Mouse (Mus musculus) intestine, embryonic 14.5 days (tissue): Measurements from ENCODE around the gene Ankrd61. TPM values are rescaled to one million over a fixed set of nuclear protein-coding genes. Genes with fewer than 3 reads are reported as not detected.

Source experiments
- ATAC-seq: fragments of 200-750 bp; cut with Nextera tagmentation; replicated peaks from 2 replicates; pipeline ENCODE4 v1.8.0; 2017; ENCODE audit warnings: low read depth, moderate number of reproducible peaks, moderate TSS enrichment, moderate library complexity; ENCODE audit not compliant: low FRiP score, low TSS enrichment
- DNase-seq: peaks from one replicate; pipeline ENCODE4 v3.0.0-alpha.2; 2018; ENCODE audit warnings: low spot score
- H3K27ac ChIP-seq: fragments of 300-500 bp; sonication (generic); 2 replicates; pipeline ENCODE4 v1.5.1; 2014; ENCODE audit warnings: low read depth, mild to moderate bottlenecking, control low read depth
- H3K27me3 ChIP-seq: fragments of 300-500 bp; sonication (generic); replicated peaks from 2 replicates; pipeline ENCODE4 v1.6.1; 2014; ENCODE audit warnings: low read length, control low read depth; ENCODE audit not compliant: control insufficient read depth, insufficient read depth
- H3K36me3 ChIP-seq: fragments of 300-500 bp; sonication (generic); 2 replicates; pipeline ENCODE4 v1.6.1; 2014; ENCODE audit warnings: low read length, control low read depth; ENCODE audit not compliant: control insufficient read depth, insufficient read depth
- H3K4me1 ChIP-seq: fragments of 300-500 bp; sonication (generic); replicated peaks from 2 replicates; pipeline ENCODE4 v1.6.1; 2014; ENCODE audit warnings: low read length, control low read depth, mixed read lengths; ENCODE audit not compliant: control insufficient read depth, insufficient read depth
- H3K4me2 ChIP-seq: fragments of 300-500 bp; sonication (generic); 2 replicates; pipeline ENCODE4 v1.6.1; 2014; ENCODE audit warnings: low read length
- H3K4me3 ChIP-seq: fragments of 300-500 bp; sonication (generic); 2 replicates; pipeline ENCODE4 v1.5.1; 2014; ENCODE audit warnings: low read depth, low read length, control low read depth, mixed read lengths
- H3K9ac ChIP-seq: fragments of 300-500 bp; sonication (generic); 2 replicates; pipeline ENCODE4 v1.6.1; 2014; ENCODE audit warnings: mild to moderate bottlenecking, low read length
- H3K9me3 ChIP-seq: fragments of 300-500 bp; sonication (generic); 2 replicates; pipeline ENCODE4 v1.6.1; 2016; ENCODE audit warnings: low read length, control low read depth; ENCODE audit not compliant: control insufficient read depth
- WGBS: fragments of 180-500 bp; shearing (Covaris S2); extraction: QIAGEN DNeasy Blood & Tissue Kit; methylation state at CpG from one replicate; pipeline ENCODE4 v1.1.7; 2014; 5-methylcytosine and 5-hydroxymethylcytosine counted together
- polyA plus RNA-seq: library from polyadenylated mRNA; unstranded; fragments of >200 nt; fragmentation: Nextera tagmentation; extraction: Ambion mirVana; gene quantifications from 2 replicates; pipeline ENCODE4 v1.2.1, GENCODE M21; 2014

Gene Ankrd61
- polyA plus RNA-seq, 1 experiment from 2014 or later: 0.20 TPM

DNA sequence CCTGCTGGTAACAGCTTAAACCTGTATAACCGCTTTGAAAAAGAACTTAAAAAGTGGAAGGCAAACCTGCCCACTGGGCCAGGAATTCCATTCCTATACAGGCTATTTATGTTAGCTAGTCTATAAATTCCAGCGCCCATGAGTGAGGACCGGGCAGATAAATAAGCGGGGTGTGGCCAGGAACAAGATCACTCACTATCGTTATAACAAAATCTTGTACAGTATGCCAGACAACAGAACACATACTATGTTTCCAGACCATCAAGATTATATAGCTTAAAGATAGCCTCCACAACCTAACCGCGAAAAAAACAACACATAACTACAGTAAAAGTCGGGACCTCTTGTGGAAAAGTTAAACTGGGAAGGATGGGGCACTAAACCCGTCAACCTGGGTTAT lies 11.4 kb upstream of the Ankrd61 start:
- Histone ChIP-seq H3K27ac (peak overlapping the region; percentile 88), H3K27me3 (no peaks in the 10 kb centered on the region), H3K9ac (peak overlapping the region; percentile 56), H3K4me2 (peak overlapping the region; percentile 84), H3K36me3 (peaks cover 36% of the 10 kb centered on the region), H3K4me1 (peaks cover 11% of the 10 kb centered on the region), H3K4me3 (peak overlapping the region; percentile 68), H3K9me3 (no peaks in the 10 kb centered on the region)
- DNase-seq (no peak), ATAC-seq (peak; percentile 0; the same call in 1 of the 2 replicates)
- 2% methylated on average over 9 of the region's 9 CpGs for WGBS

DNA sequence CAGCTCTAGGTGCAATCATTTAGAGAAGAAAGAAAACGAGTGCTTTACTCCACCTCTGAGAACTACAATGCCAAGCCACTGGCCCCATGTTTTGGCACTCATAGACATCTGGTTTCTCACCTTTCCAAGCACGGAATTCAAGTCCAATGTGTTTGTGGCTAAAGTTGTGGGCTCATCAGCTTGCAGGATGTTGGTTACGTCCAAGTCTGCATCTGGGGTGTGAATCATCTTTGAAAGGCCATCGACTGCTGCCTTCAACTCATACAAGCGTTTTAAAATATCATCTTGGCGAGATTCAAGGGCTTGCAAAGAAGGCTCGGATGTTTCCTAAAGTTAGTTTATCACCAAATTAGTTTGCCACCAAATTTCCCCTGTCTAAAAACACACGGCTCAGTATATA lies 8.9 kb upstream of the Ankrd61 start:
- DNase-seq (no peak), ATAC-seq (no peak)
- H3K36me3 ChIP-seq: peaks cover 56% of the 10 kb centered on the region
- no peak overlapping the region for H3K4me3 ChIP-seq
- no peak overlapping the region for H3K4me2 ChIP-seq
- no peaks in the 10 kb centered on the region for H3K27me3 ChIP-seq
- no peaks in the 10 kb centered on the region for H3K9me3 ChIP-seq
- peaks cover 11% of the 10 kb centered on the region for H3K4me1 ChIP-seq
- H3K9ac ChIP-seq: no peak overlapping the region
- WGBS: 86% methylated on average over 8 of the region's 8 CpGs
- H3K27ac ChIP-seq: no peak overlapping the region

GRCm38 (mm10) chr5:143903813-143904212 lies 6.3 kb upstream of the Ankrd61 start:
- Histone ChIP-seq H3K4me1 (peaks cover 7% of the 10 kb centered on the region; the same call in 1 of the 2 replicates), H3K4me3 (no peak overlapping the region), H3K36me3 (peaks cover 82% of the 10 kb centered on the region), H3K27ac (no peak overlapping the region), H3K9me3 (no peaks in the 10 kb centered on the region), H3K9ac (no peak overlapping the region), H3K27me3 (no peaks in the 10 kb centered on the region), H3K4me2 (no peak overlapping the region)
- ATAC-seq (no peak), DNase-seq (no peak)
- WGBS: 86% methylated on average over 4 of the region's 4 CpGs

DNA sequence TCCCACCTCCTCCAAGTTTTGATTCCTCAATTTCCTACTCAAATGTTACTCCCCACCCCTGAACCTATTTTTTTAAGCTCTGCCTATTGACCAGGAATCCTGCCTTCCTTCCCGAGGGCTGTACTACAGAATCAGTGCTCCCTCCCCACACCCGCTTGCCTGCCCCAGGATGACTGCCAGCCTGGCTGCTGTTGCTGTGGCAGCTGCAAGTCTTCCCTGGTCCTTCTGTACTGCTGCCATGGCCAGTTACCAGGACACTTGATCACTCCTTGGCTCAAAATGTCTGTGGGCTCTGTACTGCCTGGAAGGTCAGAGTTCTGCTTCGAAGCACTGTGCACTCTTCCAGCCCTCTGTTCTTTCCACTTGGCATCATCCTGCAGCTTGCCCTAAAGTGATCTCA lies 4.6 kb upstream of the Ankrd61 start:
- no peak overlapping the region for H3K27ac ChIP-seq
- 85% methylated on average over 3 of the region's 3 CpGs for WGBS
- no peak overlapping the region for H3K9ac ChIP-seq
- DNase-seq (no peak), ATAC-seq (no peak)
- no peaks in the 10 kb centered on the region for H3K27me3 ChIP-seq
- no peaks in the 10 kb centered on the region for H3K9me3 ChIP-seq
- H3K4me2 ChIP-seq: no peak overlapping the region
- no peaks in the 10 kb centered on the region for H3K4me1 ChIP-seq
- H3K4me3 ChIP-seq: no peak overlapping the region
- peaks cover 91% of the 10 kb centered on the region for H3K36me3 ChIP-seq

GRCm38 (mm10) chr5:143893396-143893795 lies 4.1 kb downstream of the Ankrd61 start:
- H3K27ac ChIP-seq: no peak overlapping the region
- DNase-seq (no peak), ATAC-seq (no peak)
- H3K27me3 ChIP-seq: no peaks in the 10 kb centered on the region
- H3K9ac ChIP-seq: no peak overlapping the region
- no peak overlapping the region for H3K4me2 ChIP-seq
- 79% methylated on average over 5 of the region's 5 CpGs for WGBS
- H3K9me3 ChIP-seq: no peaks in the 10 kb centered on the region
- H3K4me3 ChIP-seq: no peak overlapping the region
- H3K36me3 ChIP-seq: peaks cover 60% of the 10 kb centered on the region
- H3K4me1 ChIP-seq: no peaks in the 10 kb centered on the region

GRCm38 (mm10) chr5:143892255-143892886 lies 5.1 kb downstream of the Ankrd61 start:
- no peaks in the 10 kb centered on the region for H3K27me3 ChIP-seq
- peaks cover 60% of the 10 kb centered on the region for H3K36me3 ChIP-seq
- ATAC-seq: no peak
- H3K9me3 ChIP-seq: no peaks in the 10 kb centered on the region
- no peak overlapping the region for H3K4me2 ChIP-seq
- DNase-seq: no peak
- no peaks in the 10 kb centered on the region for H3K4me1 ChIP-seq
- 71% methylated on average over 9 of the region's 9 CpGs for WGBS
- no peak overlapping the region for H3K9ac ChIP-seq
- H3K4me3 ChIP-seq: no peak overlapping the region
- no peak overlapping the region for H3K27ac ChIP-seq

GRCm38 (mm10) chr5:143890741-143891140 lies 6.7 kb downstream of the Ankrd61 start:
- Histone ChIP-seq H3K4me2 (no peak overlapping the region), H3K9ac (no peak overlapping the region), H3K27me3 (no peaks in the 10 kb centered on the region), H3K4me3 (no peak overlapping the region), H3K36me3 (peaks cover 66% of the 10 kb centered on the region), H3K4me1 (no peaks in the 10 kb centered on the region), H3K9me3 (0 out of 2 replicates have a peak, but pooled peaks cover 3% of the 10 kb centered on the region), H3K27ac (no peak overlapping the region)
- 47% methylated on average over 6 of the region's 6 CpGs for WGBS
- ATAC-seq (no peak; the same call in 1 of the 2 replicates), DNase-seq (no peak)

DNA sequence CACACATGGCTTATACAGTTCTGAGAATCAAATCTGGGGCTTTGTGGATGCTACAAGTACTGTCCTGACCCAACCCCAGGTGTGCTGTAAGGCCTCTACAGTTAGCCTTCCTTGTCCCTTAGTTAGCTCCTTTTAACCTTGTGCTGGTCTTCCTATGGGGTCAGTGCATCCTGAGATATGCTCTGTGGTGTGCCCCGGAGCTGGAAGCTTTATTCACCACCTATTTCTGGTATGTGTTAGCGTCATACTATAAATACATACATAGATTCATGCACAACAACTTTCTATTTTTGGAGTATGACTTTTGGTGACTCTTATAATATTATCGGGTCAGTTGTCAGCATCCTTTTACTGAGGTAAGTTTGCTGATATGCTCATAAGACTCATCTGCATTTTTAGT lies 12.2 kb downstream of the Ankrd61 start:
- Histone ChIP-seq H3K9ac (no peak overlapping the region), H3K4me1 (no peaks in the 10 kb centered on the region), H3K4me2 (no peak overlapping the region), H3K9me3 (0 out of 2 replicates have a peak, but pooled peaks cover 4% of the 10 kb centered on the region), H3K27ac (no peak overlapping the region), H3K36me3 (peaks cover 97% of the 10 kb centered on the region), H3K4me3 (no peak overlapping the region), H3K27me3 (no peaks in the 10 kb centered on the region)
- no peak for DNase-seq
- no peak for ATAC-seq
- 96% methylated on average over 3 of the region's 3 CpGs for WGBS

- peaks cover 58% of the 10 kb centered on the region for H3K36me3 ChIP-seq
- H3K9me3 ChIP-seq: no peaks in the 10 kb centered on the region
- DNase-seq (no peak), ATAC-seq (no peak)
- H3K9ac ChIP-seq: no peak overlapping the region
- no peaks in the 10 kb centered on the region for H3K27me3 ChIP-seq
- H3K4me1 ChIP-seq: no peaks in the 10 kb centered on the region
- no peak overlapping the region for H3K27ac ChIP-seq
- no peak overlapping the region for H3K4me3 ChIP-seq
- H3K4me2 ChIP-seq: no peak overlapping the region
- 74% methylated on average over 4 of the region's 4 CpGs for WGBS
Observed at GRCm38 (mm10) chr5:143874571-143874970, 22.9 kb downstream of the Ankrd61 start.
